ENCODE assay signal across 10 mouse cellular contexts in the genomic region with DNA sequence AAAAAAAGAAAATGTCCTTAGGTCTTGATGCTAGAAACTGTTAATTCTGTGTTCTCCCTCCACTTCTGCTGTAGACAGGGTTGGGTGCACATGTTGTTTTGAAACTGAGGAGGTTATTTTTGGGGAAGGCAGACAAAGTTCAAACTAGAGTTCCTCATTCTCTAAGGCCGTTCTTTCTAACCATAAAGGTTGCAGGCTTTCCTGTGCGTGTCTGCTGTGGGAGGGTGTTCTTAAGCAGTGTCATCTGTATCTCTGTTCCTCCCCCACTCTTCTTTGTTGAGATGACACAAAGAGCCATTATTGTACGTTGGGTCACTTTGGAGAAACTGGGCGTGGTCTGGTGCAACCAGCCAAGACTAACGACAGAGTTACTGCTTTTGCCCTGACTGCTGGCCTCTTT.
DNase-seq lines count a peak whose midpoint lies in the region; ATAC-seq and TF ChIP-seq lines count a peak whose summit lies in the region.
"Had no signal": no experiment of that assay in that cellular context is flagged by ENCODE, and none has a peak within 500 bp of the region (broad histone marks: within the 10 kb centered on the region; RNA-seq: fewer than 3 reads in every experiment).

No protein-coding gene starts in this region.

- no peak overlapping the region for H3K4me3 ChIP-seq in layer of hippocampus, adult 2 months
- no peak overlapping the region for H3K4me3 ChIP-seq in bone marrow, adult 2 months (replicated peaks; ENCODE audit: control insufficient read depth, low read depth, low read length)
- H3K4me3 ChIP-seq in liver, adult 2 months (ENCODE audit: insufficient read depth, low read depth, low read length): no peak overlapping the region
- H3K4me3 ChIP-seq in neural tube, embryonic 11.5 days (ENCODE audit: low read depth, low read length): no peak overlapping the region
- no peak overlapping the region for H3K4me3 ChIP-seq in midbrain, embryonic 14.5 days (replicated peaks; ENCODE audit: low read depth, low read length)
- H3K4me3 ChIP-seq in hindbrain, postnatal 0 days (ENCODE audit: low read length): no peak overlapping the region
- H3K4me3 ChIP-seq: limb, embryonic 15.5 days; neural tube, embryonic 12.5 days had no signal

- peak; percentile 11 for DNase-seq in layer of hippocampus, adult 9-10 months (ENCODE audit: low spot score)
- DNase-seq in layer of hippocampus, adult 2 months (ENCODE audit: low spot score in 2 of 2): no peak
- DNase-seq in liver, adult 2 months (ENCODE audit: extremely low read depth, low read depth, low spot score): peak; percentile 37
- DNase-seq in neural tube, embryonic 11.5 days (ENCODE audit: low spot score): peak; percentile 30
- DNase-seq in midbrain, embryonic 14.5 days: no peak
- no peak for DNase-seq in hindbrain, postnatal 0 days (ENCODE audit: low spot score)
- DNase-seq in kidney, adult 11 months: no peak

- peak; percentile 60; the same call in 1 of the 2 replicates for ATAC-seq in neural tube, embryonic 11.5 days (ENCODE audit: insufficient read depth, low FRiP score, low TSS enrichment)
- no peak for ATAC-seq in midbrain, embryonic 14.5 days (ENCODE audit: low FRiP score, low TSS enrichment)
- no peak for ATAC-seq in hindbrain, postnatal 0 days

- H3K4me2 ChIP-seq in neural tube, embryonic 11.5 days (ENCODE audit: low read depth): no peak overlapping the region
- no peak overlapping the region for H3K4me2 ChIP-seq in midbrain, embryonic 14.5 days (ENCODE audit: low read length)
- H3K4me2 ChIP-seq in hindbrain, postnatal 0 days (ENCODE audit: low read depth, low read length): no peak overlapping the region
- H3K4me2 ChIP-seq: limb, embryonic 15.5 days; neural tube, embryonic 12.5 days had no signal

- no peaks in the 10 kb centered on the region for H3K27me3 ChIP-seq in liver, adult 2 months (ENCODE audit: control insufficient read depth, insufficient read depth, low read length)
- no peaks in the 10 kb centered on the region for H3K27me3 ChIP-seq in neural tube, embryonic 11.5 days (ENCODE audit: control insufficient read depth, insufficient read depth, low read length)
- H3K27me3 ChIP-seq in midbrain, embryonic 14.5 days (ENCODE audit: control insufficient read depth, insufficient read depth, low read length): no peaks in the 10 kb centered on the region
- H3K27me3 ChIP-seq in hindbrain, postnatal 0 days (ENCODE audit: insufficient read depth, low read length): no peaks in the 10 kb centered on the region
- H3K27me3 ChIP-seq: limb, embryonic 15.5 days; neural tube, embryonic 12.5 days had no signal

- WGBS in bone marrow, adult 2 months: 36% methylated on average over 5 of the region's 5 CpGs
- WGBS in liver, adult 2 months: 70% methylated on average over 5 of the region's 5 CpGs
- WGBS in neural tube, embryonic 11.5 days: 31% methylated on average over 5 of the region's 5 CpGs
- WGBS in midbrain, embryonic 14.5 days: 18% methylated on average over 5 of the region's 5 CpGs
- WGBS in hindbrain, postnatal 0 days: 20% methylated on average over 5 of the region's 5 CpGs

- no peaks in the 10 kb centered on the region for H3K79me2 ChIP-seq in liver, adult 2 months (ENCODE audit: control insufficient read depth, insufficient read depth, low read length)

- H3K9me3 ChIP-seq in neural tube, embryonic 11.5 days (ENCODE audit: control insufficient read depth, low read length): no peaks in the 10 kb centered on the region
- no peaks in the 10 kb centered on the region for H3K9me3 ChIP-seq in midbrain, embryonic 14.5 days (ENCODE audit: control insufficient read depth, low read length)
- no peaks in the 10 kb centered on the region for H3K9me3 ChIP-seq in hindbrain, postnatal 0 days (ENCODE audit: low read length)
- H3K9me3 ChIP-seq: limb, embryonic 15.5 days; neural tube, embryonic 12.5 days had no signal

- TF ChIP-seq CTCF in layer of hippocampus, adult 2 months (conservative IDR thresholded peaks at IDR 0.05): no peak
- no peak for TF ChIP-seq CTCF in bone marrow, adult 2 months (IDR thresholded peaks at IDR 0.05; ENCODE audit: control insufficient read depth, insufficient read depth, low read length)
- no peak for TF ChIP-seq CTCF in liver, adult 2 months (IDR thresholded peaks at IDR 0.05; ENCODE audit: low read depth, low read length)
- no peak for TF ChIP-seq CTCF in hindbrain, postnatal 0 days (IDR thresholded peaks at IDR 0.05; ENCODE audit: low read depth)

- H3K9ac ChIP-seq in liver, adult 2 months (ENCODE audit: low read depth, low read length): no peak overlapping the region
- H3K9ac ChIP-seq in neural tube, embryonic 11.5 days (ENCODE audit: low read length): no peak overlapping the region
- H3K9ac ChIP-seq in midbrain, embryonic 14.5 days (replicated peaks; ENCODE audit: low read length): no peak overlapping the region
- H3K9ac ChIP-seq in hindbrain, postnatal 0 days (replicated peaks; ENCODE audit: low read length): no peak overlapping the region
- H3K9ac ChIP-seq: limb, embryonic 15.5 days; neural tube, embryonic 12.5 days had no signal

- no peaks in the 10 kb centered on the region for H3K36me3 ChIP-seq in liver, adult 2 months (ENCODE audit: control insufficient read depth, insufficient read depth, low read length)
- H3K36me3 ChIP-seq in neural tube, embryonic 11.5 days (ENCODE audit: control insufficient read depth, insufficient read depth, low read length): no peaks in the 10 kb centered on the region
- no peaks in the 10 kb centered on the region for H3K36me3 ChIP-seq in midbrain, embryonic 14.5 days (ENCODE audit: control insufficient read depth, insufficient read depth, low read length)
- H3K36me3 ChIP-seq in hindbrain, postnatal 0 days (ENCODE audit: insufficient read depth, low read length): no peaks in the 10 kb centered on the region
- H3K36me3 ChIP-seq: limb, embryonic 15.5 days; neural tube, embryonic 12.5 days had no signal

- no peaks in the 10 kb centered on the region; the same call in 1 of the 2 replicates for H3K4me1 ChIP-seq in bone marrow, adult 2 months (ENCODE audit: control insufficient read depth, insufficient read depth, low read length)
- H3K4me1 ChIP-seq in liver, adult 2 months (ENCODE audit: control insufficient read depth, insufficient read depth, low read length): no peaks in the 10 kb centered on the region
- H3K4me1 ChIP-seq in neural tube, embryonic 11.5 days (ENCODE audit: control insufficient read depth, insufficient read depth, low read length): no peaks in the 10 kb centered on the region
- H3K4me1 ChIP-seq in midbrain, embryonic 14.5 days (ENCODE audit: control insufficient read depth, insufficient read depth, low read length): no peaks in the 10 kb centered on the region
- no peaks in the 10 kb centered on the region for H3K4me1 ChIP-seq in hindbrain, postnatal 0 days (ENCODE audit: insufficient read depth, low read length)
- H3K4me1 ChIP-seq: limb, embryonic 15.5 days; neural tube, embryonic 12.5 days had no signal

- no peak overlapping the region for H3K27ac ChIP-seq in layer of hippocampus, adult 2 months
- H3K27ac ChIP-seq in bone marrow, adult 2 months (ENCODE audit: control insufficient read depth, insufficient read depth, low read depth, low read length, poor library complexity): peak overlapping the region; percentile 84; the same call in 1 of the 2 replicates
- H3K27ac ChIP-seq in liver, adult 2 months (replicated peaks; ENCODE audit: insufficient read depth, low read depth, low read length): no peak overlapping the region
- no peak overlapping the region for H3K27ac ChIP-seq in neural tube, embryonic 11.5 days (ENCODE audit: low read depth, low read length)
- no peak overlapping the region for H3K27ac ChIP-seq in midbrain, embryonic 14.5 days (replicated peaks; ENCODE audit: low read depth, low read length)
- no peak overlapping the region for H3K27ac ChIP-seq in hindbrain, postnatal 0 days
- H3K27ac ChIP-seq: limb, embryonic 15.5 days; neural tube, embryonic 12.5 days had no signal

- TF ChIP-seq POLR2A in bone marrow, adult 2 months (IDR thresholded peaks at IDR 0.05; ENCODE audit: borderline replicate concordance, control insufficient read depth, low read depth, low read length): no peak
- no peak for TF ChIP-seq POLR2A in liver, adult 2 months (IDR thresholded peaks at IDR 0.05; ENCODE audit: extremely low read depth, insufficient read depth, low read length)

Comparison
In these comparisons a context has a peak if more than half of its experiments do, and no peak if none do; other contexts are left out.
1. DNase-seq: peak in layer of hippocampus, adult 9-10 months (single experiment), liver, adult 2 months (single experiment) and neural tube, embryonic 11.5 days (single experiment); none in layer of hippocampus, adult 2 months (0 of 2), midbrain, embryonic 14.5 days (single experiment), hindbrain, postnatal 0 days (single experiment) and kidney, adult 11 months (single experiment).